Mouse (Mus musculus) spleen, adult 2 months (tissue): ENCODE measurements at regions not wholly inside any gene's neighbourhood (a gene's known extent, or its start where the extent isn't known, plus 50 kb on each side); places are given as distances from the start of the nearest gene placed in this dataset.

Experiments used
- DNase-seq, 2 experiments: peaks; one replicate each; pipeline versions ENCODE4 v3.0.0 to v3.0.0-alpha.2; 2012 to 2021; ENCODE audit warnings: low spot score in 2 of 2, low read depth in 1 of 2
- H3K27ac ChIP-seq: fragments of 200-500 bp; 2 replicates; pipeline ENCODE4 v1.5.1; 2012; ENCODE audit warnings: low read length, inconsistent platforms; ENCODE audit not compliant: insufficient read depth
- H3K27me3 ChIP-seq: fragments of 200-500 bp; 2 replicates; pipeline ENCODE4 v1.6.1; 2012; ENCODE audit warnings: mild to moderate bottlenecking, moderate library complexity, low read length, inconsistent platforms; ENCODE audit not compliant: control insufficient read depth, insufficient read depth
- H3K36me3 ChIP-seq: fragments of 200-500 bp; 2 replicates; pipeline ENCODE4 v1.6.1; 2012; ENCODE audit warnings: mild to moderate bottlenecking, low read length, inconsistent platforms; ENCODE audit not compliant: control insufficient read depth, insufficient read depth
- H3K4me1 ChIP-seq: fragments of 200-500 bp; 2 replicates; pipeline ENCODE4 v1.6.1; 2011; ENCODE audit warnings: inconsistent platforms; ENCODE audit not compliant: control insufficient read depth, insufficient read depth, insufficient read length
- H3K4me3 ChIP-seq: fragments of 200-500 bp; 2 replicates; pipeline ENCODE4 v1.5.1; 2011; ENCODE audit warnings: mild to moderate bottlenecking, inconsistent platforms; ENCODE audit not compliant: insufficient read depth, insufficient read length; ENCODE audit errors: extremely low read depth
- CTCF ChIP-seq: fragments of 200-500 bp; IDR thresholded peaks from 2 replicates; pipeline ENCODE4 v1.5.1; 2011; ENCODE audit warnings: mild to moderate bottlenecking, inconsistent platforms; ENCODE audit not compliant: insufficient read depth, insufficient read length, insufficient replicate concordance; ENCODE audit errors: extremely low read depth
- POLR2A ChIP-seq: fragments of 200-500 bp; IDR thresholded peaks from 2 replicates; pipeline ENCODE4 v1.6.1; 2011; ENCODE audit warnings: low read depth, low read length, inconsistent platforms
- WGBS: fragments of 180-500 bp; shearing (Covaris S2); methylation state at CpG from one replicate; pipeline ENCODE4 v1.1.7; 2018; 5-methylcytosine and 5-hydroxymethylcytosine counted together

DNA sequence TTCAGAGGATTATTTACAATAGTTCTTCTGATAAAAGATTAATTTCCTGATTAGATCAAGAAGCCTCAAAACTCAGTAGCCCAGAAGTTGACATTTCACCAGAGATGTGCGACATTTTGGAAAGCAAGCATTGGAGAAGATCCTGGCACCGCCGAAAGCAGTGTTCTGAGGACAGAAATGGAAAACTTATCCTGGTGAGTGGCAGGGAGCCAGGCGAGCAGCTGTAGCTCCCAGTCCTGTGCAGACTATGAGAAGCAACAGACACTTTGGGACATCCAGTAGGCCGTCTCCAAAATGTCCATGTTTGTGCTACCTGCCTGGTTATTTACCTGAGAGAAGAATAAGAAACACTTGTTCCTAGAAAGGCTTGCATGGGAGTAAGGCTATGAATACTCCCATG is 202.1 kb upstream of the Elac2 start:
- no peaks in the 10 kb centered on the region for H3K4me1 ChIP-seq
- H3K27ac ChIP-seq = no peak overlapping the region
- H3K36me3 ChIP-seq = no peaks in the 10 kb centered on the region
- DNase-seq = no peak
- H3K27me3 ChIP-seq = no peaks in the 10 kb centered on the region
- TF ChIP-seq CTCF (no peak), POLR2A (no peak)
- H3K4me3 ChIP-seq = no peak overlapping the region
- 88% methylated on average over 5 of the region's 5 CpGs for WGBS

DNA sequence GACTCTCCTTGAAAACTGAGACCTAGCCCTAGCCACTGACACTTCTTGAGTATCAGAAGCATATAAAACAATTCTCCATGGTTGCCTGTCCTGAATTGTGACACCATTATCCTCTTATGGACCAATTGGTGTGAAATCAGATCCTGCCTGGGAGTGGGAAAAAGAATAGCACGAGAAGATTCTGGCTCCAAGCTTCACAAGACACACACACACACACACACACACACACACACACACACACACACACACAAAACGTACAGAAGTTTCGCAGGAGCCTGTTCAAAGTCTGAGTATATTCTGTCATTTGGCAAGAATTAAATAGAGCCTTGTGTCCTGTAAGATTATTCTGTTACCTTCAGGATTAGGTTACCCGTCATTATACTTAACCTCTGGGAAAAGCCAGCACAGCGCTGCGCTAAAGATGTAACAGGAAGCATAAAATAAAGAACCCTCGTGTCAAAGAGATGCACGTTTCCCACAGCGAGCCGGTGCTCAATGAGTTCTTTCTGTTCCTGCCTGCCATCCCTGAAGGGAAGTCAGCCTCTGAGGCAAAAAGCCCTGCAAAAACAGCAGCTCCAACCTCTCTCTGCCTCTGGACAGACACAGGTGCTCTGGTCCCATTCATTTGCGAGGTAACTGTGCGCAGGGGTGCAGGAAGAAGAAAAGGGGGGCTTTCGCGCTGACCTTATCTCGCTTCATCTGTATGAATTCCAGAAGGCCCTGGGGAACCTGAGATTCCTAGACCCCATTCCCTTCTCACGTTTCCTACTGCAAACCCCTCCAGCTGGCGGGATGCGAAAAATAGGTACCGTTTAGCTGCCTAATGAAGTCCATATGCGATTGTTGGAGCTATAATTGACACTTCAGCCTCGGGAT is 178.4 kb upstream of the Elac2 start:
- Histone ChIP-seq H3K27me3 (no peaks in the 10 kb centered on the region), H3K4me1 (no peaks in the 10 kb centered on the region), H3K36me3 (no peaks in the 10 kb centered on the region), H3K27ac (no peak overlapping the region), H3K4me3 (no peak overlapping the region)
- no peak for DNase-seq
- no peak for TF ChIP-seq CTCF
- TF ChIP-seq POLR2A = no peak
- WGBS = 25% methylated on average over 21 of the region's 21 CpGs

DNA sequence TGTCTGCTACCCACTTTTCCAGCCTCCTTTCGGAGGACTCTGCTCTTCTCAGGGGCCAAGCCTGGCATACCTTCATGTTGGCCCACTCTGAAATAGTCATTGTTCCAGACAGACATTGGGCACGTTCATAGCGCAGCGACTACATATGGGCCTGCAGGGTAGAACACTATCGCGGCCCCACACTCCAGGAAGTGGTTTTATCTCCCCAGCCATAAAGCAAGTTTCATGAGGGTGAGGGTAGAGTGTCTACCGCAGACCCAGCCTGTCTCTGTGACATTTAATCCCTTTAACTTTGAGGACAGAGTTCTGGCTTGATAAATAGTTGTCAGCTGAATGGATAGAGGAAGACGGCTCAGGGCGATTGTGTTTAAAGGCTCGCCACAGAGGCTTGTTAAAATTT is 177.5 kb upstream of the Elac2 start:
- 6% methylated on average over 10 of the region's 10 CpGs for WGBS
- H3K4me1 ChIP-seq = no peaks in the 10 kb centered on the region
- peak in 1 of 2 experiments; percentile 1 for DNase-seq
- TF ChIP-seq POLR2A (no peak), CTCF (no peak)
- H3K36me3 ChIP-seq = no peaks in the 10 kb centered on the region
- no peaks in the 10 kb centered on the region for H3K27me3 ChIP-seq
- H3K27ac ChIP-seq = no peak overlapping the region
- no peak overlapping the region for H3K4me3 ChIP-seq

DNA sequence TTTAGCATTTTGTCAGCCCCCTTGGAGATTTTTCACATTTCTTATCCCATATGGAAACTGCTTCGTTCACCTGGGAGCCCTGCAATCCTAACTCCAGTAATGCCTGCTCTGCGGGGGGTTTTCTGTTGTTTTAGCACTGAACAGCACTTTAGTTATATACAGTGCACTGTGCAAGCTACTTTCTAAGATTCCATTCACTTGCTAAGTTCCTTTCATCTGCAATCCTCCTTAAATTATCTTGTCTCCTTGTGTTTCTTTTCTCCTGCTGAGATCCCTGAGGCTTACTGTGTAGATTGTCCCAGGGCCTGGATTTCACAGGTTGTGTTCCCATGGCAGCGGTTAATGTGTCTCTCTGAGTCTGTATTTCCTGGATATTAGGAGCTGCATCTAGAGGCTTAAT is 173.3 kb upstream of the Elac2 start:
- Histone ChIP-seq H3K4me3 (no peak overlapping the region), H3K27ac (no peak overlapping the region), H3K36me3 (no peaks in the 10 kb centered on the region), H3K4me1 (no peaks in the 10 kb centered on the region), H3K27me3 (no peaks in the 10 kb centered on the region)
- WGBS = 94% methylated on average over 3 of the region's 3 CpGs
- TF ChIP-seq POLR2A (no peak), CTCF (no peak)
- DNase-seq = no peak

DNA sequence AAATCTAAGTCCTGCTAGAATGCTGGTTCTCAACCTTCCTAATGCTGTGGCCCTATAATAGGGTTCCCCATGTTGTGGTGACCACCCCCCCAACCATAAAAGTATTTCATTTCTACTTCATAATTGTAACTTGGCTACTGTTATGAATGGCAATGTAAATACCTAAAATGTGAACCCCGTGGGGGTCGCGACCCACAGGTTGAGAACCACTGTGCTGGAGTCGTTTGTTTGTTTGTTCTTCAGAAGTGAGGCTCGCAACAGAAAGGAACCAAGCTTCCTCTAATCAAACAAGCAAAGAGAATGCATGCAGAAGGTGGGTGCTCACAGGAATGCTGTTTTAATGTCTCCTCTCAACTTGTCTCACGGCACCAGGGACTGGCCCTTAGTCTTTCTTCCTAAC is 166.4 kb upstream of the Elac2 start:
- no peaks in the 10 kb centered on the region for H3K4me1 ChIP-seq
- H3K27ac ChIP-seq = no peak overlapping the region
- TF ChIP-seq CTCF (no peak), POLR2A (no peak)
- H3K27me3 ChIP-seq = no peaks in the 10 kb centered on the region
- 90% methylated on average over 6 of the region's 6 CpGs for WGBS
- no peak for DNase-seq
- no peak overlapping the region for H3K4me3 ChIP-seq
- H3K36me3 ChIP-seq = no peaks in the 10 kb centered on the region

DNA sequence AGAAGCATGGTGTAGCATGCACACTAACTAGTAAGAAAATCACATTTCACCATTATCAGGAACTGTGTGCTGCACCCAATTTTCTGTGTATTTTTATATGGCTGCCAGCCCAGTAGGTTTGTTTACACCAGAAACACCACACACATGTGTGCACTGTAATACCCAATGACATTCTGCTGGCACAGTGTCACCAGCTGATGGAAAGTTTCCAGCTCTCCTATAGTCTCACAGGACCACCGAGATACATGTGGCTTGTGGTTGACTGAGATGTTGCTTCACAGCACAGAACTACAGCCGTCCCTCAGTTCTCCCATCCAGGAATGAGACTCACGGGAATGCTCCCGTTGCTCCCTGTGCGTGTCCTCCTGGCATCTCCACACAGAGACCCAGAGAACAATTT is 149.4 kb upstream of the Elac2 start:
- Histone ChIP-seq H3K36me3 (no peaks in the 10 kb centered on the region), H3K4me3 (no peak overlapping the region), H3K4me1 (no peaks in the 10 kb centered on the region; the same call in 1 of the 2 replicates), H3K27me3 (no peaks in the 10 kb centered on the region), H3K27ac (no peak overlapping the region)
- TF ChIP-seq POLR2A = no peak
- WGBS = 81% methylated on average over 5 of the region's 5 CpGs
- no peak for DNase-seq

DNA sequence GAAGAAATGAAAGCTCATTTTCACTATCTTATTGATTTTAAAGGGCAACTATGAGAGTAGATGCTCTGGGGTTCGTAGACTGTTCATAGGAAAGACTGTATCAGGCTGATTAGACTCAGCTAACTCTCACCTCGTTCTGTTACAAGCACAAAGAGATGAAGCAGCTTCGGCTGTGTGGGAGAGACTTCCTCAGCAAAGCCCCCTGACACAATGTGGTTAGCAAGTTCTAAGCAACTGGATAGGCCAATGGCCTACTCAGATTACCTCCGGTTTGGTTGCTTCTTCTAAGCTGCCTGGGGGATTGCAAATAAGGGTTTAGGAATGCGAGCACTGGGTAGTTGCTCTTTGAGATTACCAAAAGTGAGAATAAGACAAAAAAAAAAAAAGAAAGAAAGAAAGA is 146.4 kb upstream of the Elac2 start:
- 16% methylated on average over 5 of the region's 5 CpGs for WGBS
- TF ChIP-seq POLR2A (no peak), CTCF (no peak)

More for the DNA sequence above, 146.4 kb upstream of the Elac2 start:
- no peaks in the 10 kb centered on the region; the same call in 1 of the 2 replicates for H3K4me1 ChIP-seq
- no peak overlapping the region for H3K4me3 ChIP-seq
- DNase-seq = no peak
- no peaks in the 10 kb centered on the region for H3K36me3 ChIP-seq
- H3K27ac ChIP-seq = no peak overlapping the region
- no peaks in the 10 kb centered on the region for H3K27me3 ChIP-seq
